Mouse (Mus musculus): ENCODE results near the gene Ccer2.

Ccer2 gene

GRCm38 (mm10) chr7:28741709-28742438 lies 14.1 kb upstream of the Ccer2 start, which contains the start of the genes Mrps12 and Sars2:
Mrps12 (minus strand) TSS chr7:28741820.
Sars2 (plus strand) TSS chr7:28741992.
- peak; percentile 96 to 99 for DNase-seq (ENCODE audit: inconsistent age in 2 of 2, low spot score in 1 of 2)

DNA sequence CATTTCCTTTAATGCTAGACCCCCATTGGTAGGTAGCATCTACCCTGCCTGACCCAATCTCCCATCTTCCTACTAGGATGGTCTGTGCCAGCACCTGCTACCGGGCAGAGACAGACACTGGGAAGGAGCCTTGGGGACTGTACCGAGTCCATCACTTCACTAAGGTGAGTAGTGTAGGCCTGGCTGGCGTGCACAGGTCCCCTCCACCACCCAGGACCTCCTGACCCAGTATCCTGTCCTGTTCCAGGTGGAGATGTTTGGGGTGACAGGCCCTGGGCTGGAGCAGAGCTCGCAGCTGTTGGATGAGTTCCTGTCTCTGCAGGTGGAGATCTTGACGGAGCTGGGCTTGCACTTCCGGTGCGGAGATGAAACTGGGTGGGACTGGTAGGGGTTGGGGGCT lies 6.0 kb upstream of the Ccer2 start:
- no peak for DNase-seq (ENCODE audit: inconsistent age in 2 of 2, low spot score in 1 of 2)

DNA sequence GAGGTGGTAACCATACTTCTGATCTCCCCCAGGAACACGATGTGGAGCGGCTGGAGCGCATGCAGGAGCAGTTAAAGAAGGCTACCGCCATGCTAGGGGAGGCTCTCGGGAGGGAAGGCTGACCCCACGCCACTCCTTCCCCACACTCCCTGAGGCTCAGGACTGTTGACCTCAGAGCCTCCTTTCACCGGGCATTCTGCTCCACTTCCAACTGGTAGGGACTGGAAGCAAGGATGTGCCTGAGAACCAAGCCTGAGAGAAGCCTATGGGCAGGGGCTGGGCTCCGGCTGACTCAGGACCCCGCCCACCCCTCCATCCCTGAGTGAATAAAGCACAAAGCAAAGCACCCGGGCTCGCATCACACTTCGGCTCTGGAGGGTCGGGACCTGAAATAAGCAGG lies 2.6 kb downstream of the Ccer2 start:
- DNase-seq (ENCODE audit: inconsistent age in 2 of 2, low spot score in 1 of 2) = no peak

GRCm38 (mm10) chr7:28761907-28762306 lies 5.9 kb downstream of the Ccer2 start:
- DNase-seq (ENCODE audit: inconsistent age in 2 of 2, low spot score in 1 of 2) = peak; percentile 60 to 79

DNA sequence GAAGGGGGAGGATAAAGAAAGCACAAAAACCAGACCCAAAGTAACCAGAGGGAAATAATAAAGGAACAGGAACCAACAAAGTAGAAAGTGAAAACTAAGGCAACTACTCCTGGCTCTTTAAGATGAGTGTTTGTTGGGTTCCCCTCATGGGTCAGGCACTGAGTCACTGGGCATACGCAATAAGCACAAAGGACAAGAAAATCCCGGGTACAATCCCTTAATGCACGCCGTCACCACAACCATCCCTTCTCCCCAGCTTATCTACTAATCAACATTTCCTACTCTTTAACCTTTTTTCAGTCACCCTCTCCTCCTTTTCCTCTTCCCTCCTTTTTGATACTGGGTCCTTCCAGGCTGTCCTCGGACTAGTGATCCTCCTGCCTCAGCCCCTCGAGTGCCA lies 9.2 kb downstream of the Ccer2 start:
- DNase-seq (ENCODE audit: inconsistent age in 2 of 2, low spot score in 1 of 2) = peak in 1 of 2 experiments; percentile 67

GRCm38 (mm10) chr7:28766173-28766879 lies 10.4 kb downstream of the Ccer2 start, which contains the start of gene Sirt2:
Sirt2 (plus strand) TSS chr7:28766735.
- DNase-seq (ENCODE audit: inconsistent age in 2 of 2, low spot score in 1 of 2) = peak; percentile 98 to 99

GRCm38 (mm10) chr7:28766910-28767309 lies 10.9 kb downstream of the Ccer2 start:
- no peak for DNase-seq (ENCODE audit: inconsistent age in 2 of 2, low spot score in 1 of 2)

DNA sequence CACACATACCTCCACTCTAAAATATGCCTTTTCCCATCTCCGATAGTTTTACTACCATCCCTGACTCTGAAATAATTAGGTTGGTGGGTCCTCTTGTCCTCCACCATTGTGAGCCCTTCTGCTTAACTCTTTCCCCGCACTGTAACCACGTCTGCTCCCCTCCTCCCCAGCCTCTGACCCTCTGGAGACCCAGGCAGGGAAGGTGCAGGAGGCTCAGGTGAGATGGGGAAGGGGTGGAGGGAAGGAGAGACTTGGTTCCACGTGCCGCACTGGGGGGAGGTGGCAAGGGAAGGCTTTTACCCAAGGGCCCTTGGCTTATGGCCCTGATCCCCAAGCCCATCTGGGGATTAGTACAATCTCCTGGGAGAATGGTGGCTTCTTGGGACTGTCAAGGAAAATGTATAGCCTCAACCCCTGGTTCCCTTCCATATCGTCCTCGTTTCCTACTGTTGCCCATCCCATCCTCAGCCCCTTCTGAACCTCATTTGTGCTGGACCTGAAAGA lies 11.5 kb downstream of the Ccer2 start, which contains the start of gene Nfkbib:
Gene Nfkbib, minus strand, starts transcription at position 51 of the 504 bp plus-strand sequence.
- DNase-seq (ENCODE audit: inconsistent age in 2 of 2, low spot score in 1 of 2) = peak in 1 of 2 experiments; percentile 43

DNA sequence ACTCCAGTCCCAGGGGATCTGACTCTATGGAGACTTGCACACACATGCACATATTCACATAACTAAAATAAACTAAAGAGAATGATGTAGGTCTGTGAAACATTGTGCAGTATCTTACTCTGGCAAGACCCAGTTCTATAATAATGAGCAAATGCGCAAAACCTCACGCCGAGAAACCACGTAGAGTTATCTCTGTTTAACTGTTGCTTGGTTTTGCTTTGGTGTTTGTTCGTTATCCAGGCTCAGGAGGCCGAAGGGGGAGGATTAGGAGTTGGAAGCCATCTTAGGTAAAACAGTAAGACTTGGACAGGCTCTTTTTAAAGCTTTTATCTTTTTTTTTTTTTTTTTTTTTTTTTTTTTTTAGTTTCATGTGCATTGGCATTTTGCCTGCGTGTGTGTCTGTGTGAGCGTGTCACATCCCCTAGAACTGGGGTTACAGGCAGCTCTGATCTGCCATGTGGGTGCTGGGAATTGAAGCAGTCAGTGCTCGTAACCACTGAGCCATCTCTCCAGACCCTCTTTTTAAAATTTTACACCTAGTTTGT lies 13.5 kb downstream of the Ccer2 start:
- DNase-seq (ENCODE audit: inconsistent age in 2 of 2, low spot score in 1 of 2) = no peak

DNA sequence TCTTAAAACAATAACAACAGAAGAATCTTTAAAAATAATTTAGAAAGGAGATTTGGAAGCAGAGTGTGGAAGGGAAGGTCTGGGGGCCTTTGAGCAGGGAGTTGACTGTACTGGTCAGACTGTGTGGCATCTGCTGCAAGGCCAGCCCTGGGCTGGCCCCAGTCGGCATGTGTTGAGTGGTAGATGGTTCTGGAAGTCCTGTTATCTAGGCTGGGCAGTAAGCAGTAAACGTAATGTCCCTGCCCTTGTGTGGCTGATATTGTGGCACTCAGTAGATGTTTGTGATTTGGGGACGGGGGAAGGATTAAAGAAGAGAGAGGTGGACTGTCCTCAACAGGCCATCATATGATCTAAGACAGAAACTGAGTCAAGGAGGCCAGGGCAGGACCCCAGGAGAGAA lies 14.3 kb downstream of the Ccer2 start:
- DNase-seq (ENCODE audit: inconsistent age in 2 of 2, low spot score in 1 of 2) = no peak

DNA sequence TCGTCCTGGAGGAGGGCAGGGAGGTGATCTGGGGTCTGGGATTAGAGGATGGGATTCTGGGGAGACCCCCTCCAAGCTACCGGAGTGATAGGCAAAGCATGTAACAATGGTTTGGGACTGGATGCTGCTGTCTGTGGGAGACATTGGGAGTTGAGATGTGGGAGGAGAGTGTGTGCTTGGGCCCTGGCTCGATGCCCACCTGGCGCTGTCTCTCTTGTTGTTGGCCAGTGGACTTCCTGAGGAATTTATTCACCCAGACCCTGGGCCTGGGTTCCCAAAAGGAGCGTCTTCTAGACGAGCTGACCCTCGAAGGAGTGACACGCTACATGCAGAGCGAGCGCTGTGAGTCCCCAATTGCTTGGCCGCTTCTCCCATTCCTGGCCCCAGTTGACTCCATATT lies 15.9 kb downstream of the Ccer2 start:
- DNase-seq (ENCODE audit: inconsistent age in 2 of 2, low spot score in 1 of 2) = no peak

GRCm38 (mm10) chr7:28773163-28773562 lies 17.2 kb downstream of the Ccer2 start:
- DNase-seq (ENCODE audit: inconsistent age in 2 of 2, low spot score in 1 of 2) = no peak

DNA sequence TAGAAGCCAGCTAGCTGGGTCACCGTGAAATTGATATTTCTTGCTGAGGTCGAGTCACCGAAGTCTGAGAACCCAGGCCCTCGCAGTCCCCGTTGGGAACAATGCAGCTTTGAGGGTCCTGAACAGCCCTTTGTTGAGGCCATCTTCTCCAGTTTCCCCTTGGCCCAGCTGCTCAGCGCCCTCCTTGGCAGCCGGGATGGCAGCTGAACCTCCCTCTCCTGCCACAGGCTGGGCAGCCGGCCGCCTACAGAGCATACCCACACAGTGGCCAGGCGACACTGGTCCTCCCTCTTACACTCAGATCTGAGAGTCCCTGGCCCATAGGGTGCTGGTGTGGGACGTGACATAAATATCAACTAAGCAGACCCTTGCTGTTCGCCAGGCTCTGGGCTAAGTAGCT lies 18.2 kb downstream of the Ccer2 start:
- no peak for DNase-seq (ENCODE audit: inconsistent age in 2 of 2, low spot score in 1 of 2)

- no peak for DNase-seq (ENCODE audit: inconsistent age in 2 of 2, low spot score in 1 of 2)
Observed at GRCm38 (mm10) chr7:28775129-28775528, 19.2 kb downstream of the Ccer2 start.

DNA sequence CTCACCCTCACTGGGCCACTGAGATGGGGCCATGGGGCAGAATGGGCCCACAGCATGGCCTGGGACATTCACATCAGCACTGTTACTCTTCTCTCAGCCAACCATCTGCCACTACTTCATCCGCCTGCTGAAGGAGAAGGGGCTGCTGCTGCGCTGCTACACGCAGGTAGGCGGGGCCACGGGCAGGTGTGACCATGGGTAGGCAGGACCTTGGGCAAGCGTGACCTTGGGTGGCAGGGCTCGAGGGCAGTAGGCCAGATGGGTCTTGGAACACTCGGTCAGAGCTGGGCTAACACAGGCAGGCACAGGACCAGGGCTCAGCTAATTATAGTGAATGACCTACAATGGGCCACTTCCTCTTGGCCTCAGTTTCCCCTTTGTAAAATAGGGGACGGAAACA lies 22.9 kb downstream of the Ccer2 start:
- peak in 1 of 2 experiments; percentile 70 for DNase-seq (ENCODE audit: inconsistent age in 2 of 2, low spot score in 1 of 2)

GRCm38 (mm10) chr7:28780067-28780658 lies 24.2 kb downstream of the Ccer2 start:
- DNase-seq (ENCODE audit: inconsistent age in 2 of 2, low spot score in 1 of 2) = peak; percentile 86 to 96

- peak; percentile 64 to 70 for DNase-seq (ENCODE audit: inconsistent age in 2 of 2, low spot score in 1 of 2)
Observed at GRCm38 (mm10) chr7:28780857-28781256, 24.9 kb downstream of the Ccer2 start.

GRCm38 (mm10) chr7:28781261-28781663 lies 25.3 kb downstream of the Ccer2 start:
- DNase-seq (ENCODE audit: inconsistent age in 2 of 2, low spot score in 1 of 2) = peak in 1 of 2 experiments; percentile 51

DNA sequence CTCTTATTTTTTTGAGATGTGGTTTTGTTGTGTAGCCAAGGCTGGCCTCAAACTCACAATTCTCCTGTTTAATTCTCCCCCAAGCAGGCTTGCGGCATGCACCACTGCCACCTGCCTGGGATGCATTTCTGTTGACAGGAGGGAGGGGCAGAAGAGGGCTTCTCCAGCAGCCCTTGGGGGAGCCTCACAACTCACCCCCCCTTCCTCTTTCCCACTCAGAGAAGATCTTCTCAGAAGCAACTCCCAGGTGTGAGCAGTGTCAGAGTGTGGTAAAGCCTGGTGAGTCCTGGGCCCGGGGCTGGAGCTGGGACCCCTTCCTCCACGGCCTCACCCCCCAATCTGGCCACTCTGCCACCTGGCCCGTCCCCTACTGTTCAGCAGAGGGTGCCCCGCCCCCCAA lies 29.2 kb downstream of the Ccer2 start:
- DNase-seq (ENCODE audit: inconsistent age in 2 of 2, low spot score in 1 of 2) = no peak

DNA sequence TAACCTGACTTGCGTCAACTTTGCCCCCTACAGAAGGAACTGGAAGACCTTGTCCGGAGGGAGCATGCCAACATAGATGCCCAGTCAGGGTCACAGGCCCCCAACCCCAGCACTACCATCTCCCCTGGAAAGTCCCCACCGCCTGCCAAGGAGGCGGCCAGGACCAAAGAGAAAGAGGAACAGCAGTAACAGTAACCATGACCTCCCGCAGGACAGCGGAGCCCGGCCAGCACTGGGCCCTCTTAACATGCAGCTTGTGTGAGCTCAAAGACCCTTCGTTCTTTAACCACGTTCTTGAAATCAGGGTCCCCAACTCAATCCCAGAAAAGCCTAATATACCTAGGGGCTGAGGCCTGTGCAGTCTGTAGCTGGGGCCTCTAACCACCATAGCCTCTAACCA lies 31.9 kb downstream of the Ccer2 start:
- DNase-seq (ENCODE audit: inconsistent age in 2 of 2, low spot score in 1 of 2) = no peak
